Mouse (Mus musculus) urinary bladder, postnatal 25 days (tissue): ENCODE data around the gene Gramd4.
"Not testable (repeated sequence)": the region's sequence is repeated elsewhere in the genome, so short reads cannot be mapped to it uniquely, and the experiment has no call there.

ENCODE experiments used
- DNase-seq: peaks from one replicate; pipeline ENCODE4 v3.0.0; 2022; ENCODE audit warnings: low spot score

Gene Gramd4

DNA sequence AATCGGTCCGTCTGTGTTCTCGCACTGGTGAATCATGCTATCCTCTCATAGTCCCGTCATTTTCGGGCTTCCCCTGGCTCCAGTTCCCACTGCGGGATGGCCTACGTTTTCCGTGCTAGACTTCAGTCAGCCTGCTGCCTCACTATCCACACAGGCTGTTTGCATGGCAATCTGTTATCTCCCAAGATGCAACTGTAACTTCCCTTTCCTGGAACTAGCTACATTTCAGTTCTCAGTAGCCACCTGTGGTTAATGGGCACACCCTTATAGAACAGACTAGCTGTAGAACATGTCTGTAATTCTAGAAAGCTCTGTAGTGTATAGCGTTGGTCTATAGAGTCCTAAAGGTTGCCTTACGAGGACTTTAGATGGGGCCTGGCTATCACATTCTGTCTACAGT lies 6.3 kb upstream of the Gramd4 start:
- DNase-seq, result no peak

DNA sequence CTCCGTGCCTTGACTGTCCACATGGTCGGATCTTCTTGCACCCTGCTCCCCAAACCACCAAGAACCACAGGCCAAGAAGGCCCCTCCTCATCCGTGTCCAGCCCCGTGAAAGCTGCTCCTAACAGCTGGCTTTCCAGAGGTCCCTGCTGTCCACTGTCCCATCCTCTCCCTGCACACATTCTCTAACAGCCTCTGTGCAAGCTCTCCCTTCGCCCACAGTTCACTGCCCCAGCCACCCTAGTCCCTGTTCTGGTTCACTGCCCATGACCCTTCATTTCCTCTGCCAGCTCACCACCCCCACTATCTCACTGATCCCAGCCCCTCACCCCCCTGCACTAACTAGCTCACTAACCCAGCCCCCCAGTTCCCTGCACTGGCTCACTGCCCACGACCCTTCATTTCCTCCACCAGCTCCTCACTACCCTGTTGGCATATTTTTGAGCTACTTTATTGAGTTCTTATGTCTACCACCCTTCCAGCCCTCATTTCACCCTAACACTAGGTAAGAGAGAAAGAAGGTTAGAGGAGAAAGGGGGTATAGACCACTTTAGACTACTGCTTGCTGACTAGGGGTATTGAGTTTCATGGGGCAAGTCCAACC lies 5.5 kb upstream of the Gramd4 start:
- no peak for DNase-seq

DNA sequence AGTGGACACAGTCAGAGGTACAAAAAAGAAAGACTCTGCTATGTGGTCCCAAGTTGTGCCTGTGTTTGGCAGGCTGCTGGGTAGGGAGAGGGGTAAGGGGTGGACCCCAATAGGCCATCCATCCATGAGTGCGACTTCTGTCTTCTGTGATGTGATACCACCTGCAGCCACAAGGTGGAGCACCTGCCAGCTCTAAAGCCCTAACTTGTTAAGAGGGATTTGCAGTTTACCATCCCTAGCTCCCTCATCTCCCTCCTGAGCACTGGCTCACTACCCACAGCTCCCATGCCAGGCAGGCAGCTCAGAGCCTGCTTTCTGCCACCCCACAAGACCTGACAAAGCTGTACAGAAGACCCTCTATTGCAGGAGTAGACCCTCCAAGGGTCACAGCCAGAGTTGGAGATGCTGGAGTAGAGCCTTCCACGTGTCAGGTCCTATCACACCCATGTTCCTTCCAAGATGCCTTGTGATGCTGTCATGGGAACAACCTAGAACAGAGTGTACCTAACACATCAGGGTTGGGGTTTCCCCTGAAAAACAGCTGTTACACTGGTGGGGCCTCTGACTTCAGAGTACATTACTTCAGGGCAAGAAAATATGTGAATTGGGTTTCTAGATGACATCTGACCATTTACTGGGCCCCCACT lies 3.5 kb upstream of the Gramd4 start:
- DNase-seq, result peak; percentile 79

DNA sequence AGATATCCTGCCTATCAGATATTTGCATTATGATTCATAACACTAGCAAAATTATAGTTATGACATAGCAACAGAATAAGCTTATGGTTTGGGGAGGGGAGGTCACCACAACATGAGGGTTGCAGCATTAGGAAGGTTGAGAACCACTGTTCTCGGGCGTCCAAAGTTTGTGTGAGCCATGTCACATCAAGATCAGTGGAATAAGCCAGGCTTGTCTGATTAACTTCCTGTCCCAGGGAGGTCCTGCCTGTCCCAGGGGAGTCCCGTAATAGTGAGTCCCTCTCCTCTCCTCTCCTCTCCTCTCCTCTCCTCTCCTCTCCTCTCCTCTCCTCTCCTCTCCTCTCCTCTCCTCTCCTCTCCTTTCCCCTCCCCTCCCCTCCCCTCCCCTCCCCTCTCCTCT lies 2.6 kb upstream of the Gramd4 start:
- not testable (repeated sequence) for DNase-seq

DNA sequence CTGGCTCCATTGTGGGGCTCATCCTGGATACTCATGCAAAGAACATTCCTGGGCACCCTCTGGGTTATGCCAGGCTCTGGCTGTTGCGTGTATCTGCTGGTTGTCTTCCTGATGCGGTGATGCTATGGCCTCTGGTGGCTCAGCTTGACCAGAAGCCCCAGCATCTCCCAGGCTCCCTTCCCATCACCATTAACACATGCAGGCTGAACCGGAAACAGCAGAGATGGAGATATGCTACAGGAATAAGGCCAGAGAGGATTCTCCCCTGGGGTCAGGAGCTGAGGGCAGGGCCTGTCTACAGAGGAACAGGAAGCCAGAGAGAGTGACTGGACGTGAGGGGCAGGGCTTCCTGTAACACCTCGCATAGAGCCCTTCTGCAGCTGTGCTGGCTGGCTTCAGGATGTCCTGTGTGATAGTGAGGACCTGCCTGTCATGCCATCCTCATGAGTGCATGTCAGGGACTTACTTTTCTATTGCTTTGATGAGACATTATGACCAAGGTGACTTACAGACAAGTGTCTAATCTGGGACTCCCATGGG lies 1.2 kb upstream of the Gramd4 start:
- DNase-seq, result no peak

DNA sequence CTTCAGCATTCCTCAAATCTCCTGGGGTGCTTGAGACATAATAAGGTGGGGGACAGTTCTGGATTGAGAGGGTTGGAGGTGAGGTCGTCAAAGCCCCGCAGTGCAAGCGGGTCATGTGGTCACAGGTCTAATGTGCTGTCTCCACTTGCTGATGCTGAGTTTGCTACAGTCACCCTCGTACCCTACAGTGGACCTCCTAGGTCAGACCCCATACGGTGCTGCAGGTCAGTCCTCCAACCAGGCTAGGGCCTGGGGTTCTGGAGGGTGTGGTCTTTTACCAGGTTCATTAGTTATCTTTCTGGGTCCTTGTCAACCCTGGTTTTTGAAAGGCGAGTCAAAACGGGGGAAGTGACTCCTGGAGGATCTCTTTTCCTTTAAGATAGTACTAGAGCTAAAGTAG lies 413 bp downstream of the Gramd4 start:
- DNase-seq, result no peak

DNA sequence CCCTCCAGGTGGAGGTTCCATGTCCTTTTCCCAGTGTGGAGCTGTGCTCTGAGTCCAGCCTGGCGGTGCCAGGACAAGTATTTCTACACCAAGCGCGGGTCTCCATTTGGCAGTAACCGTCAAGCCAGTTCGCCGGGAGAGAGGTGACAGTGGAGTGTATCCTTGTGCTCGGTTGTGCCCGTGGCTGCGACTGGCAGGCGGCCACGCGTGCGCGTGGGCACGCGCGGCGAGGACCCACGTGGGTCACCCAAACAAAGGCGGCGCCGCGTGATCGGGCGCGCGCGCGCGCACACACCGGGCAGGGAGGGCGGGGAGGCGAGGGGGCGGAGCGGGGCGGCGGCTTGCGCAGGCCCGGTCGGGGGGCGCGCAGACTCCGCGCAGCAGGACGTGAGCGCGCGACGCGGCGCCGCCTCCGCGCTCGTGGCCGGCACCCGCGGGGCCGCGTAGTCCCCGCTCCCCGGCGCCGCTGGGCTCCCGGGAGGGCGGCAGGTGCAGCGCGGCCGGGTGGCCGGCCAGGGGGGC lies 960 bp downstream of the Gramd4 start:
- peak; percentile 74 for DNase-seq

DNA sequence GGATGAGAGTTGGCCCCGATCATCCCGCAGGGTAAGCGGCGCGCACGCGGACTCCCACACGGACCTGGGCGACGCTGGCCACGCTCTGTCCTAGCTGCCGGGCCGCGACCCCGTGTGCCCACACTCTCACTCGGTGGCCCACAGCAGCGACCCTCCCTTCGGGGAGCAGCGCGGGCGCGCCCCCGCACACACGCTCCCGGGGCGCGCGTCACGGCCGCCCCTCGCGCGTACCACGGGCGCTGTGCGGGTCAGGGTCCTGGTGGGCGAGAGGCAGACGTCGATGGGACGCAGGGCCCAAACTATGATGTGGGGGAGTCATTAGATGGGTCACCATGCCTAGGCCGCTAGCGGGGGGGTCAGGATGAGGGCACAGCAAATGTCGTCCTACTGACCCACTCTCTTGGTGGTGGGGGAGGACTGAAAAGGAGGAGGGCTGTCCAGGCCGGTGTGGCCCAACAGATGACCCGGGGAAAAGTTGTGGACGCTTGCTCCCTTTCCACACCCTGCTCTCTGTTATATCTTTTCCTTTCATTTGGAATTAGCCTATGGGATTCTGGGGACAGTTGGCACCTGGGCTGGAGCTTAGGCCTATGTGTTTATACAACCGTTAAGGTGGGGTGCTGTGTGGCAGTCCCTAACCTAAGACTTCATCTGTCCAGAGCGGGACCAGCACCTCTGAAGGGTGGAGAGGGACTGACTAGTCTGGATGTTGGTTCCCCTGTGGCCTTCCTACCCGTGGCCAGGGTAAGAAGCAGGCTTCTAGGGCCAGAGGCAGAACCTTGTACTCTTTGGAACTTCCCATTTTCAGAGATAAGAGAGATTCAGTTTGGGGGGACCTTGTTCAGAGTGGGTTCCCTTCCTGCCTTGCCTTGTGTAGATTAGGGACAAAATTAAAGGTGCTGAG lies 1.7 kb downstream of the Gramd4 start:
- no peak for DNase-seq

DNA sequence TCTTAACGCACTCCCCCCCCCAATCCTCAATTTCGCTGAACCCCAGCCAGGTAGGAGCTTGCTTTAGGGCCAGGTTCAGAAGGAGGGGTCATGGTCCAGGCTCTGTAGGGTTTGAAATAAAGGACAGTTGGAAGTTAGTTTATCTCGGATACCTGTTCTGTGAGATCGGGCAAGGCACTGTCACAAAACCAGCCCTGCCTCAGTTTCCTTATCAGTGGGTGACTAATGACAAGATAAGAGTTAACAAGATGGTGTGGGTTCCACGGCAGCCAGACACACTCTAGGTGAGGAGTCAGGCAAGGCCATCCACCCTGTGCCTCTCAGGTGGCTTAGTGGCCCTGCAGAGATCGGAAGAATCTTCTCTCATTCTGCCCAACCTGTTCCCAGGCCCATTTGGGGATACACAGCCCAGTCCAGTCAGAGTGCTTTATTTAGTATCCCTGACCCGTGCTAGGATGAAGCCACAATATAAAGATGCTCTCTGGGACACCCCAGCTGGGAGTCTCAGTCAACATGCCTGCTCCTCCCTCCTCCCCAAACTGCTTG lies 2.4 kb downstream of the Gramd4 start:
- no peak for DNase-seq

DNA sequence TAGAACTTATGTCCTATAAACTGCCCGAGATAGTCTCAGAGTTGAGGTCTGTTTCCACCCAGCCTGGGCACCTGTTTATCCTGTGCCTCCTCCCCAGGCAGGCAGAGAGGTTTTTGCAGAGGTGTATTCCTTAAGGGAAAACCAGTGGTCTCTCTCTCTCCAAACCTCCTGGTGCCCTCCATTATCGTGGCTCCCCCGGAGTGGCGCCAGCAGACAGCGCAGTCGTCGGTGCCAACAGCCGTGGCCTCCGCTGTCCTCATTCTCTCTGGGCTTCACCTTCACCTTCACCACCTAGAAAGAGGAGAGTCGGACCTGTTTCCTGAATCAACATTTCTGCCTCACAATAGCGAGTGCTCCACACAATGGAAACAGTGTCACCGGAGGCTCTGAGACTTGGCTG lies 3.1 kb downstream of the Gramd4 start:
- no peak for DNase-seq

DNA sequence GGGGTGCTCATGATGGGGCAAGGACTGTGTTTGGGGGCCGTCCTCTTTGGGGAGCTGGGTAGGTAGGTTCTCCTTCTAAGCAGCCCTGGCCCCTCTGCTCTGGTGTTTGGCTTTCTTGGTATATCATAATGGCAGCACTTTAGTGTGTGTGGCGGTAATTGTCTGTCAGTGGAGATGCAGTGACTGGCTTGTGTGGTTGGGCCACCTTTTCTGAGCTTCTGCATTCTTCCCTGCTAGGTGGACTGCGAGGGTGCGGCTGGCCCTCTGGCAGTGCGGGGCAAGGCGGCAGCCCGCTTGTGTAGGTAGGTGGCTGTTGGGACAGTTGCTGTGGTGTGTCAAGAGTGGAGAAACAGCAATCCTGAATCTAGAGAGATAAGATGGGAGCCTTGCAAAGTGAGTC lies 3.7 kb downstream of the Gramd4 start:
- DNase-seq, result no peak

DNA sequence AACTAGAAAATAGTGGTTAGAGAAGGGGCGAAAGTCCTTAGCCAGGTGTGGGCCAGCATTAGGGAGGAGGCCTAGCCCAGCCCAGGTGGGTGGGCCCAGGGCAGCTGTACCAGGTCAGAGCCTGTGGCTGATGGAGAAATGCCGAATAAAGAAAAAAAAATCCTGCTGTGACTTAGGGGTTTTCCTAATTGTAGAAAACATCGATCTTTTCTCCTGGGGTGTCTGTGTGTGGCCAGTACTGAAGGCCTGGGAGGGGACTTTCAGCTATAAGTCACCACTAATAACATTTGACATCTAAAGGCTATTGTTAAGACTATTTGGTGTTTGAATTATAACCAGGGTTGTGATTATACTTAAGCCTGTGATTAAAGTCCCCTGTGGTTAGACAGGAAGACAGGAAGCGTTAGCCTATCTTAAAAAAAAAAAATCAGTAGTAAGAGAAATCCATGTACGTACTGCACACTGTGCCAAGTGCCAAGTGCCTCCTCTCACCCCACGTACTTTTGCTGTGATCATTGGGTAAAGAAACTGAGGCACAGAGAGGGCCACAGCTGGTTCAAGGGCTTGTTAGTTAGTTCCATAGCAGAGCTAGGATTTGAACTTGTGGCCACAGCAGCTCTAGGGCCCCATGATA lies 4.5 kb downstream of the Gramd4 start:
- no peak for DNase-seq

DNA sequence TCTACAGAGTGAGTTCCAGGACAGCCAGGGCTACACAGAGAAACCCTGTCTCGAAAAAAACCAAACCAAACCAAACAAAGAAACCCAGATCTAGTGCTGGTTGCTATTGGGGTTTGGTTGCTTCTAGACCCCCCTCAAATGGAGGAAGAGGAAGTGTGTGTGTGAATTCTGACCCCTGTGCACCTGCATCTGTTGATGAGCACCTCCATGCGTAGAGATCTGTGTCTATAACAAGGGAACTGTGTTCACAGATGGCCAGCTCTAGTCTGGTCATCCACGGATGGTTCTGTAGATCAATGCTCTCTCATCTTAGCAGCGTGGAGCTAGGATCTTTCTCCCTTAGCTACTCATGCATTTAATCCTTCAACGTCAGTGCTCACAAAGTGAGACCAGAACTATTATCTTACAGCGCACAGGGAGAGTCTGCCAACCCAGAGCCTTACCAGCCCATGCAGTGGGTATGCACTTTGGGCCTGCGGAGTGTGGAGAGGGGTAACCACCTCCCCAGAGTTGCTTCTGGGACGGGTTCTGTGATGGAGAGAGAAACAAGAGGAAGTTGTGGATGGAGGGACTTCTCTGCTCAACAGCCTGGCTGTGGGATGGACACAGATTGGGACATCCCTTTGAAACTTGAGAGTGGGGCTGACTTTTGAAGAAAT lies 6.8 kb downstream of the Gramd4 start:
- no peak for DNase-seq

DNA sequence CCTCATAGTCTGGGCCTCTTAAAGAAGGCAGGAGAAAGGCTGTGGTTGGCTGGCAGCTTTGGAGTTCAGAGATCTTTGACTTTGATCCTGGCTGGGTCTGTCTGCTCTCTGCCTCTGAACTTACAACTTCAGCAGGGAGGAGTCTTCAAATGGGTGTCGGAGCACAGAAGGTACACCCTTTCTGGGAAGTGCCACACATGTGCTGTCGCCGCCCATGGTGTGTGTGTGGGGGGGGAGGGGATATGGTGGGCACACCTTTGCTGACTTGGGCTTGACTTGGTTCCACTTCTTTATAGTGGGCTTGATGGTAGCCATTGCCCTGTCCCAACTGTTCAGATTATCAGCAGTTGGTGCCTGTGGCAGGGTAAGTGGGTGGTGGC lies 7.3 kb downstream of the Gramd4 start:
- no peak for DNase-seq

DNA sequence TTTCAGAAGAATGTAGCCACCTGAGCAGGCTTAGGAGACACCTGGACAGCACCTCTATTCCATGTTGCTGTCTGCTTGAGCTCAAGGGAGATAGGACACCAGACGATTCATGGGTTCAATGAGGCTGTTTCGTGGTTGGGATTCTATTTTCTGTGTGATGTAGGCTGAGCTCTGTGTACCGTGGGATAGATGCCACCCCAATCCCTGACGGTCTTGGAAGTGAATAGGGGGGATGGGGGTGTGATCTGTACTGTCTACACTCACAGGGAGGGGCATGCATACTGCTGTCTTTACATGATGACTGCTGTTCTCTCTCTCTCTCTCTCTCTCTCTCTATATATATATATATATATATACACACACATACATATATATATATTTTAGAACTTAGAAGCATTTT lies 7.9 kb downstream of the Gramd4 start:
- no peak for DNase-seq

DNA sequence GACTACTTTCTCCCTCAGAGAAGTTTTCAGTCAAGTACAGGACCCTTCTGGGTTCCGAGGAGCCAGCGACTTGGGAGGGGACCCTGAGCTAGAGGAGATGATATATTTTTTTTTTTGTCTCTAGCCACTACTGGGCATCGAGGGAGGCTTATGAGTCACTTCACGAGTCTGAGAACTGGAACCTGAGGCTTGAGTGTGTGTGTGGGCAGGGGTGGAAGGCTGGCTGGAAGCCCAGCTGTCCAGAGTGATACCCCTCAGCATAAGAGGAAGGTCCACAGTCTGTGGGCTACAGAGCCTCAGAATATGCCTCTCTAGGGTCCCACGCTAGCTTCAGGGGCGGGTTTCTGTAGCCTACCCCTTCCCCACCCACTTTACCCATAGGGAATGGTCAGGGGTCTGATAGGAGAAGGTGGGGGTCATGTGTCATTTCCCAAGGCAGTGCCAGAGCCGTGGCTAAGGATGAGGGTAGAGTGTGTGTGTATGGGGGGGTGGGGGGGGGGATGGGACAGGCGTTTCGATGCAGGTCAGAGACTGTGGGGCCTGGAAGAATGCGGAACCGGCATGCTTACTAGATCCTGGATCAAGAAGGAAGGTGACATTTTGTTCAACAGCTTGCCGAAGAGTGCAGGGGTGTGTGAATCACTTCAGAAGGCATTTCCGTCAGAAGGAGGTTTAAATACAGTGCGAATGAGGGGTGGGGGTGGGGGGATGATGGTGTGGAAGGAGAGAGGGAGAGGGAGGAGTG lies 9.5 kb downstream of the Gramd4 start:
- DNase-seq, result no peak

DNA sequence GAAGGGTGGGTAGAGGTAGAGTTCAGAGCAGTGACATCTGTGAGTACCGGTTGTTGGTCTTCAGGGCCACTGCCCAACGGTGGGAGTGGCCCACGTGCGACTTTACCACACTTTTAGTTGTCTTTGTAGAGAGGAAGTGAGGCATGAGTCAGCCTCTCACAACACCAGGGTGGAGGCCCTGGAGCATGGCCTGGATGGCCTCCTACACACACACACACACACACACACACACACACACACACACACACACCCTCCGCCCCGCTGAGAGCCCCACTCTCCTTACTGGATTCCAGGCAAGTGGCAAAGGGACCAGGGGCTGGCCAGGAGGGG lies 10.1 kb downstream of the Gramd4 start:
- DNase-seq, result peak; percentile 30

DNA sequence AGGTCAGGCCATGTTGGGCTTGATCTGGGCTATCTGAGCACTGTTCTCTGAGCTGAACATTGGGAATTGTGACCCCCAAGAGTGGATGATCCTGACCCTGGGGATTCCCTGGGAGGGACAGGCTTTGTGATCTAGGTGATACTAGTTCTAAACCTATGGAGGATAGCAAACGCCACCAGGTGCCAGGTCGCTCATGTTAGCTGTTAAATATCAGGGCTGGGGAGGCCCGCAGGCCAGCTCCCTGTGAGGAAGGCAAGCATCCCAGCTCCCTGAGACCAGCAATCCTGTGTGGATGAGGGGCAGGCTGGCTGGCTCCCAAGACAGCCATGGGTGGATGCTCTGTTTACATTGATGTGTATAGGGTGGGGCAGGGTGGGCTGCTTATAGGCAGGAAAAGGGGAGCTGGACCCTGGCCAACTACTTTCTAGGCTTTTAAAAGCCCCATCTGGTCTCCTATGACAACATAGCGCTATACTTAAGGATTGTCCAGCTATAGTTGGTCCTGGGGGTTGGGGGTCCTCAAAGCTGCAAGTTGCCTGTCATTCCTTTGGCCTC lies 10.5 kb downstream of the Gramd4 start:
- DNase-seq, result no peak

DNA sequence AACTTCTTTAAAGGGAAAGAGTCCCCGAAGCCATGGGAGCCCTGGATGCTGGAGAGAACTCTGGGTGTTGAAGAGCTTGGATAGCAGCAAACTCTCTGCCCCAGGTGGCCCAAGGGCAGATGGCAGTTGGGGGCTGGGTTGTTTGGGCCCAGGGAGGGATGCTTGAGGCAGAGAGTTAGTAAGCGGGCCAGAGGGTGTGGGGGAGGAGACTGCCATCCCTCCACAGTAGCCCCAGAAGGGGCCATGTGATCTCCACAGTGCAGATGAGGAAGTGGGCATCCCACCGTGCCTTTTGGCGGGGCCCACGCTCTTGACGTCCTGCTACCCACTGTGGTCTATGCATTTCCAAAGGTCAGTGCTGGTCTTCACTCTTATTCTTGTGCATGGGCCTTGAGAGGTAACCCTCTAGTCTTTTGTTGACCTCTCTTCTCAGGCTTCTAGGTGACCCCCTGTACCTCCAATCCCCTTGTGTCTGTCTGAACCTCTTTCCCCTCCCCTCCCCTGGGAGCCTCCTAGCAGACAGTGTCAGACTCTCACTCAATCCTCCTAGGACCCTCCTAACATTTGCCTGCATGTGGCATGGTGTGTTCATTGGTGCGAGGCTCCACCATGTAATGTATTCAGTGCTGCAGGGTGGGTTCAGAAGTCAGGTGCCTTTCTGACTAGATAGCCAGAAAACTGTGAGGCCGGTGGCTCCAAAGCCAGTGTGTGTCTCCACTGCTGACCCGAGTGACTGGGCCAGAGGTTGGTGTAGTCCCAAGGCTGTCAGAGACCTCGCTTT lies 11.7 kb downstream of the Gramd4 start:
- no peak for DNase-seq

DNA sequence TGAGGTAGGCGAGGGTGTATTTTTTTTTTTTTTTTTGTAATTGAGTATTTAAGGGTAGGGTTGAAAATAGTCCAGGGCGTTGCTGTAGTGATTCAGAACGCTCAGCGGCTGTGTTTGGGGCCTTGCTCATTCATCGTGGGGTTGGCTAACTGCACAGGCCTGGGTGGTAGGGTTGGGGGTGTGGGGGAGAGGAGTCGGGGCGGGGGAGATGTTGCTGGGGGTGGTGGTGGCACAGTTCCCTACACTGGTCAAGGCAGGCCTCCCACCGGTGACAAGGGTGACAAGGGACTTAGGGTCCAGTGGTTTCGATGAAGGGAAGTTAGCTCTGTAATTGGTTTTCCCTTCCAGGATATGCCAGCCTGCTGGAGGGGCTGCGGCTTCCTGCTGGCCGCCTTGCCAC lies 12.9 kb downstream of the Gramd4 start:
- no peak for DNase-seq
